Mouse (Mus musculus): Measurements from ENCODE around the gene Ttc37.

Gene Ttc37

DNA sequence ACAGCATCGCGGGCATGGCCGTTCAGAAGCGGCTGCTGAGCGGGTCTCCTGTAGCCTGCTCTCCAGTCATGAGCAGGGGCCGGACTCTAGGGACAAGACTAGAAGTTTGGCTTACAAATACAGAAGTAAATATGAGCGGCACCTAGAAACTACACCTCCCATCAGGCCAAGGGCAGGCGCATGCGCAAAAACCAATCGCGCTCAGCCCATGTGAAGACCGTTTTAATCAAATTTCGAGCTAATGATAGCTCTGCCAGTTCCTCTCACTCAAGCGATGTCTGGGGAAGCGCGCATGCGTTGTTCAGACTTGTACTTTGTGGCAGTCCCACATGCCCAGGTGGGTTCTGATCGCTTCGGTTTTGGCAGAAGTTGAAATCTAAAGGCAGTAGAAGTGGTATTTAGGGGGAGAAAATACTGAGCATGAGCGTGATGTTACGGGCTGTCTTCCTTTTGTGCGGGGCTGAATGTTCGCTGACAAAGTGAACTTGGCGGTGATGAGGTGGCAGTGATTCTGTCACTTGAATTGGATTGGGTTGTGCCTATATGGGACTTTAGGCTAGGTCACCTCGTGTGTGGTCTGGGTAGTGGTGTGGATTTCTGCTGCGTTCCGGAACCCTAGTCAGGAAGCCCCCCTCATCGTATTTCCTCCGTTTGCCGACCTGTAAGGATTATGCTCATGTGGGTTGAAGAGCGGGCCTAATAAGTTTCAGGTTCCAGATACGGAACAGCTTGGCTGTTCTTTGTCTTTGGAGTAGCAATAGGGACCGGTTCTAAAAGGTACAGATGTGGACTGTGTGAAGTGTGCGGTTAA lies at the start of gene Ttc37, which contains the start of gene Arsk:
TSS of gene Ttc37 (plus strand) at position 242 of the 811 bp plus-strand sequence.
TSS of gene Arsk (minus strand) at position 168 of the 811 bp plus-strand sequence.
- peak; percentile 98 for DNase-seq (ENCODE audit: low spot score)

DNA sequence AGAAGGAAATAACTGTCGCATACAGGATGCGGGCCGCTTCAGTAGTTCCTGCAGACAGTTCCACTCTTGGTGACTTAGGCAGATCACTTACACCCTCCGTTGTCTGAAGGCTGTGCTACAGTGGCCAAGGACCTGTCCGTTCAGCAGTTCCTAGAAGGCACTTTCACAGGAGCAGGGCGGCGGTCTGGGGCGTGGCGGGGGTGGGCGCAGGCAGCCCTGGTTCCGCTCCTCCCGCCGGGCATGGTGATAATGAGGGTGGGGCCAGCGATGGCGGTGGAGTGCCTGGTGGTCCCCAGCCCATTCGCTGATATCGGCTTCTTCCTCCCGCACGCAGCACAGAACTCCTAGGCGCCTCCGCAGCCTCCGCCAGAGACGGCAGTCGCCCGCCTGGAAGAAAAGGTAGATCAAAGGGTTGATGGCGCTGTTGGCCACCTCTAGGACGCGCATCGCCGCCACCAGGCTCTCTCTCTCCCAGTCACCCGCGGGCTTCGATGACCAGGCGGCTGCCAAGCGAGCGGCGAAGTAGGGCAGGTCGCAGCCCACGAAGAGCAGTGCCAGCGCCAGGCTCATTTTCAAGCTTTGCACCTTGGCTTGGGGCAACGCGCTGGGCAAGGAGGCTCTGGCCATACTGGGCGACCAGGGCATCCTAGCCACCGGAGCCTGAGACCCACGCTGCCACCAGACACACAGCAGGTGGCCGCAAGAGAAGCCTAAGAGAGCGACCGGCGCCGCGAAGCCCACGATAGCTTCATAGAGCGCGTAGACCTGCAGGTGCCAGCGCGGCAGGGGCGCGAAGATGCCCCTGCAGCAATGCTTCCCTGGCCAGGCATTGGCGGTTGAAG lies 42.9 kb upstream of the Ttc37 start:
- no peak for DNase-seq (ENCODE audit: low spot score)

DNA sequence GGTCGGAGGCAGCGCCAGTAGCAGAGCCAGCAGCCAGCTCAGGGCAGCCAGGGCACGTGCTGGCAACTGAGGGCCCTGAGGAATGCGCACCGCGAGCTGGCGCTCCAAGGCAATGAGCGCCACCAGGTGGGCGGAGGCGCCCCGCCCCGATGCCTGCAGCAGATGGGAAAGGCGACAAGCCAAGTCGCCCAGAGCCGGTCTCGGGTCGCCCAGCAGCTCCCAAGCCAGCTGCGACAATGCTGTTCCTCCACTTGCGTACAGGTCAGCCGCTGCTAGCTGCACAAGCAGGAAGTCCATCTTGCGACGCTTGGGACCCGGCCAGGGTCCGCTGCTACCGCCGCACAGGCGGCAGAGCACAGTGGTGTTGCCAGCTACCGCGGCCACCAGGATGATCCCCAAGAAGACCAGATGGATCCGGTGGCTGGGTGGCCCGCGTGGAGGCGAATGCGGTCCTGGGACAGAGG lies 42.2 kb upstream of the Ttc37 start:
- DNase-seq (ENCODE audit: low spot score): no peak

GRCm38 (mm10) chr13:76056896-76057266 lies 41.7 kb upstream of the Ttc37 start, which contains the start of gene Gpr150:
Gene Gpr150 (minus strand): TSS chr13:76056996.
- no peak for DNase-seq (ENCODE audit: low spot score)

GRCm38 (mm10) chr13:76057267-76058069 lies 41.1 kb upstream of the Ttc37 start:
- DNase-seq (ENCODE audit: low spot score): no peak

DNA sequence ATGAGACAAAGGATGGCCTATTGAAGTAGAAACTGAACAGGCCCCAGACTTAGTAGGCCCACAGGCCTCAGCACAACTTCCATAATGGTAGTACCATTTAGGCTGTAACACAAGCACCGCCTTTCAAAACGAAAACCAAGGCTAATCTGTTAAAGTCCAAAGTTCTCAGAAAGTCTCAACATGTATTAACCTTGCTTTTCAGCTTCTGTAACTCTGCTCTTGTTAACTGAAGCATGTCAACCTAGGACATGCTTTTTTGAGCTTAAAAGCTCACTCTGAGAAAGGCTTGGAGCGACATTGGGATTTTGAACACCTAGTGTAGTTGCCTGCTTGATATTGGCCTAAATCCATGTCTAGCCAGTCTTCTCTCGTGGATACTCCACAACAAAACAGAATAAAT lies 38.9 kb upstream of the Ttc37 start:
- DNase-seq (ENCODE audit: low spot score): no peak

DNA sequence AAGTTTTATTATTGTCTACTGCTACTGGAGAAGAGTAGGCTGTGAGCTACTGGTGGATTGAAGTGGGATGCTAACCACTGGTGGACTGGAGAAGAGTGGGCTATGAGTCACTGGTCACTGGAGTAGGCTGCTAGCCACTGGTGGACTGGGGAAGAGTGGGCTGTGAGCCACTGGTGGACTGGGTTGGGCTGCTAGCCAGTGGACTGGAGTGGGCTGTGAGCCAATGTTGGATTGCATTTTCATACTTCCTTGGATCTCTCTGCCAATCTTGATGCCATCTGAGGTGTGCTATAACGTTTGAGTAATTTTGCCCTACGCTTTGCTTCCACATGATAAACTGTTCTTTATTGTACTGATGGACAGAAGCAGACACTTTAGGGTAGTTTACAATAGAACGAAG lies 36.4 kb upstream of the Ttc37 start:
- no peak for DNase-seq (ENCODE audit: low spot score)

- DNase-seq (ENCODE audit: low spot score): no peak
Observed at GRCm38 (mm10) chr13:76062569-76062968, 36.0 kb upstream of the Ttc37 start.

DNA sequence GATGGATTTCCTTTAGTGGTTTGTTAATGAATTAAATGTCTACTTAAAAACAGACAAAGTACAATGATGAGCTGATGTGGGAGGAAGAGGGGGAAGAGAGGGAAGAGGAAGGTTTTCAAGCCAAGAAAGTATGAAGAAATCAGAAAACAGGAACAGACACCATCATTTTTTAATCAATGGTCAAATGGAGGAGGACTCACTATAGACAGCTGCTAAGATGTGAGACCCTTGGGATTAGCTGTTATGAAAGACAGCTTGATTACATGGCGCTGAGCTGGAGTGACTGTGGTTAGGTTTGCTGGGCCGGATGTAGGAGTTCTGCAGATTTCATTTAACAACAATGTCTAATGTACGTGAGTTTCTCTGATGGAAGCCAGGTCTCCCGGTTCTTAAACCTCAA lies 35.0 kb upstream of the Ttc37 start:
- no peak for DNase-seq (ENCODE audit: low spot score)

GRCm38 (mm10) chr13:76064363-76064945 lies 34.1 kb upstream of the Ttc37 start:
- DNase-seq (ENCODE audit: low spot score): no peak

- DNase-seq (ENCODE audit: low spot score): no peak
Observed at GRCm38 (mm10) chr13:76074323-76074722, 24.2 kb upstream of the Ttc37 start.

DNA sequence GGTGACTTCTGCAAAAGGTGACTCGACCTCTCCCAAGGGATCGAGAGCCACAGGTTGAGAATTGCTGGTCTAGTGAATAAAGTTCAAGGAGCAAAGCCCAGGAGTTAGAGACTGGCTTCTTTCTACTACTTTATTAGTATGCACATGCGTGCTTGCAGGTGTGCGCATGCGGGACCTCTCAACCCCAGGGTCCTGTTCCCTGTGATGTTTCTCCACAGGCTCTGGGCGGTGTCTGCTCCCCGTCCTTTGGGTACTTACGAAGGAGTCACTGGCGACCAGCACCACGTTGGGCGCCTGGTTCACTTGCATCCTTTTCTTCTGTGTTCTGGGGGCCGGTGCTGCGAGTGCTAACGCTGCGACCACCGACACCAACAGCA lies 430 bp upstream of the Ttc37 start:
- no peak for DNase-seq (ENCODE audit: low spot score)

DNA sequence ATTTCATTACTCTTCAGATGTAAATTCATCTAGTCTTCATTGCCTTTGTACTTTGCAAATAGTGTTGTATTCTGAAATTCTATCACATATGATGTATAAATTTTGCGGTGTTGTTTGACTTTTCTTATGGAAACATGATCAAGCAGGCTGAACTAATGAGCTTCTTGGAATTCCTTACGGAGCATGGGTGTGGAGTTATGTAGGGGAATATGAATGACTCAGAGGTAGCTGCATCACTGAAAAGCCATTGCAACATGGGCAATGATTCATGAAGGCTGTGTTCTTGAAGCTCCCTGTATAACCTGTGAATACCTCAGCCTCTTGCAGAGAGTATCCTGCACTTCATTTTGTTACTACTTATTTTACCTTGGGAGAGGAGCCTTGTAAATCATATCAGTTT lies 3.5 kb downstream of the Ttc37 start:
- no peak for DNase-seq (ENCODE audit: low spot score)

- no peak for DNase-seq (ENCODE audit: low spot score)
Observed at GRCm38 (mm10) chr13:76109069-76109824, 10.7 kb downstream of the Ttc37 start.

- no peak for DNase-seq (ENCODE audit: low spot score)
Observed at GRCm38 (mm10) chr13:76128799-76129198, 30.3 kb downstream of the Ttc37 start.

DNA sequence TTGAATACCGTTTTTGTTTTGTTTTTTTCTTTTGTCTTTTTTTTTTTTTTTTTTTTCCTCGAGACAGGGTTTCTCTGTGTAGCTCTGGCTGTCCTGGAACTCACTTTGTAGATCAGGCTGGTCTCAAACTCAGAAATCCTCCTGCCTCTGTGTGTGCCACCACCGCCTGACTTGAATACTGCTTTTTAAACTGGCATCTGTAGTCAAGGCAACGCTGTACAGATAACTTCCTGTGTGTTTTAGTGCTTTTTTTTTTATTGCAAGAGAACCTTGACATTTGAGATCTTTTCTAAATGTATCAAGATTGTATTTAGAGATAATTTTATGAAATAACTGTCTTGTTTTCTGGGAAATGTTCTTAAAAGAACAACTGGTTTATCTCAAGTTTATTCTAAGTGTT lies 33.9 kb downstream of the Ttc37 start:
- DNase-seq (ENCODE audit: low spot score): no peak

GRCm38 (mm10) chr13:76138862-76139261 lies 40.3 kb downstream of the Ttc37 start:
- no peak for DNase-seq (ENCODE audit: low spot score)

DNA sequence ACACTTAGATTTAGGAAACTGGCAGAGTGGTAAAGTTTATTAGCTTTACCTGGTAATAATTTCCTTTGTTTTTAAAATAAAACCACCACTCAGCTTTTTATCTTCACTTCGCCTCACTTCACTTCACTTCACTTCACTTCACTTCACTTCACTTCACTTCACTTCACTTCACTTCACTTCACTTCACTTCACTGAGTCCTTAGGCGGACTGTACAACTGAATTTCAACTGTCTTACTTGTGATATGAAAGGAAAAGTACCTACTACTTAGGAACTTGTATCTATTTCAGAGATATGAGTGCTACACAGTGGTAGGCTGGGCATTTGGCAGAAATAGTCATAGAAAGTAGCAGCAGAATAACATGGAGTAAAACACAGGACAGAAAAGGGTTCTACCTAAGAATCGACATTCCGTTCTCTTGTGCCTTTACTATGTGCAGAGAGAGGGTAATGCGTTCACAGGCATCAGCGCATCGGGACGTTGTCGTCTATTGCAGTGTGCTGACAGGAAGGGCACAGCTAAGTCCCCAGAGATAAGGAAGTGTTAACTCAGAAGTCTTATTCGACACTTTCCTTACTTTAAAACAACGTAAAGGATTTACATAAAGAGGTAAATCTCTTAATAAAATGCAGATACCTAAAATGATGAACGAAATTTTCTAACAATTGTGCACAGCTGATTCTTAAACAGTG lies 42.7 kb downstream of the Ttc37 start:
- DNase-seq (ENCODE audit: low spot score): no peak

DNA sequence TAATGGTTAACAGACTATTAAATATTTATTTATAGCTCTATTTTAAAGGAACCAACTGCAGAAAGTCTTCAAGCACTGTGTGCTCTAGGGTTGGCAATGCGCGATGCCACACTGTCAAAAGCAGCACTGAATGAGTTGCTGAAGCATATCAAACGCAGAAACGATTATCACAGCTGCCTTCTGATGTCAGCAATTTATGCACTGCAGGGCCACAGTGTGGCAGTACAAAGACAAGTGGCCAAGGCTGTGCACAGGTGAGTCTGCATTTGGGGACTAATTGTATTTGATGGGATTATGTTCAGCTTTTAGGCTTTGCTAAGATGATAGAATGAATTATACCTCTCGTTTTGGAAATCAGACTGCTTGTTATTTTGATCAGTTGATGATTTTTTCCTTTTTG lies 51.9 kb downstream of the Ttc37 start:
- DNase-seq (ENCODE audit: low spot score): no peak

DNA sequence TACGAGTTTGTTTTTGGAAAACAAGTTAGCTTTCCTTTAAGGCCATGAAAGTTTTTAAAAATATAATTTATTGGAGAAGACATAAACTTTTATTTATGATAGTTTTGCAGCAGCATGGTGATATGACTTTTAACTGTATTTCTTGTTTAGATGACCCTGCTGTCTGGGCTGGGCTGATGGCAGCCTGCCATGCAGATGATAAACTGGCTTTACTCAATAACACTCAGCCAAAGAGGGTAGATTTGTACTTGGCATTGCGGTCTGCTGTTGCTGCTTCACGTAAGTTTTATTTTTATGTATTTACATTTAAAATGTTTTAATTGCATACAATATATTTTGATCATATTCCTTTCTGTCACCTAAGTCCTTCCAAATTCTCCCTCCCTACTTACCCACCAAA lies 58.6 kb downstream of the Ttc37 start:
- DNase-seq (ENCODE audit: low spot score): peak; percentile 59
